Mouse (Mus musculus): ENCODE data around the gene D630039A03Rik. TPM values are rescaled to one million over a fixed set of nuclear protein-coding genes. Genes with fewer than 3 reads are reported as not detected.
"Not testable (repeated sequence)": the region's sequence is repeated elsewhere in the genome, so short reads cannot be mapped to it uniquely, and the experiment has no call there.

D630039A03Rik gene
- polyA plus RNA-seq, 1 experiment from 2014 or later: 1.6 TPM

GRCm38 (mm10) chr4:57896631-57897030, 19.5 kb downstream of the D630039A03Rik start:
- TF ChIP-seq CTCF (IDR thresholded peaks at IDR 0.05; ENCODE audit: low read depth) (no peak), EP300 (IDR thresholded peaks at IDR 0.05; ENCODE audit: low read depth) (no peak)
- no peak overlapping the region for H3K4me3 ChIP-seq (ENCODE audit: low read depth, low read length)
- H3K9ac ChIP-seq (replicated peaks): no peak overlapping the region
- no peak for DNase-seq
- no peak overlapping the region for H3K4me2 ChIP-seq (ENCODE audit: low read depth, low read length)
- WGBS (ENCODE audit: insufficient replicate concordance): 69% methylated on average over 3 of the region's 3 CpGs
- H3K27me3 ChIP-seq (ENCODE audit: insufficient read depth, low read length): no peaks in the 10 kb centered on the region
- no peaks in the 10 kb centered on the region for H3K9me3 ChIP-seq (ENCODE audit: low read length)
- no peak overlapping the region for H3K27ac ChIP-seq (ENCODE audit: low read depth)
- ATAC-seq: no peak
- H3K36me3 ChIP-seq (replicated peaks; ENCODE audit: insufficient read depth, low read length): no peaks in the 10 kb centered on the region
- no peaks in the 10 kb centered on the region for H3K4me1 ChIP-seq (ENCODE audit: insufficient read depth)

GRCm38 (mm10) chr4:57895902-57896301, 20.2 kb downstream of the D630039A03Rik start:
- Histone ChIP-seq H3K4me2 (ENCODE audit: low read depth, low read length) (no peak overlapping the region), H3K9me3 (ENCODE audit: low read length) (no peaks in the 10 kb centered on the region), H3K36me3 (replicated peaks; ENCODE audit: insufficient read depth, low read length) (no peaks in the 10 kb centered on the region), H3K27ac (ENCODE audit: low read depth) (no peak overlapping the region), H3K27me3 (ENCODE audit: insufficient read depth, low read length) (no peaks in the 10 kb centered on the region), H3K9ac (replicated peaks) (no peak overlapping the region), H3K4me3 (ENCODE audit: low read depth, low read length) (no peak overlapping the region), H3K4me1 (ENCODE audit: insufficient read depth) (no peaks in the 10 kb centered on the region)
- 66% methylated on average over 6 of the region's 6 CpGs for WGBS (ENCODE audit: insufficient replicate concordance)
- TF ChIP-seq EP300 (IDR thresholded peaks at IDR 0.05; ENCODE audit: low read depth) (no peak), CTCF (IDR thresholded peaks at IDR 0.05; ENCODE audit: low read depth) (no peak)
- ATAC-seq (no peak), DNase-seq (no peak)

- no peak overlapping the region for H3K4me2 ChIP-seq (ENCODE audit: low read depth, low read length)
- DNase-seq (no peak), ATAC-seq (no peak)
- no peak overlapping the region for H3K9ac ChIP-seq (replicated peaks)
- WGBS (ENCODE audit: insufficient replicate concordance): 57% methylated on average over 5 of the region's 5 CpGs
- H3K4me1 ChIP-seq (ENCODE audit: insufficient read depth): no peaks in the 10 kb centered on the region
- no peak for TF ChIP-seq CTCF (IDR thresholded peaks at IDR 0.05; ENCODE audit: low read depth)
- TF ChIP-seq EP300 (IDR thresholded peaks at IDR 0.05; ENCODE audit: low read depth): no peak
- no peaks in the 10 kb centered on the region for H3K36me3 ChIP-seq (replicated peaks; ENCODE audit: insufficient read depth, low read length)
- no peak overlapping the region for H3K27ac ChIP-seq (ENCODE audit: low read depth)
- no peaks in the 10 kb centered on the region for H3K27me3 ChIP-seq (ENCODE audit: insufficient read depth, low read length)
- no peak overlapping the region for H3K4me3 ChIP-seq (ENCODE audit: low read depth, low read length)
- H3K9me3 ChIP-seq (ENCODE audit: low read length): no peaks in the 10 kb centered on the region
Observed at GRCm38 (mm10) chr4:57895140-57895539, 21.0 kb downstream of the D630039A03Rik start.

- no peak for TF ChIP-seq EP300 (IDR thresholded peaks at IDR 0.05; ENCODE audit: low read depth)
- TF ChIP-seq CTCF (IDR thresholded peaks at IDR 0.05; ENCODE audit: low read depth): no peak
- H3K4me1 ChIP-seq (ENCODE audit: insufficient read depth): no peaks in the 10 kb centered on the region
- H3K27ac ChIP-seq (ENCODE audit: low read depth): no peak overlapping the region
- H3K36me3 ChIP-seq (replicated peaks; ENCODE audit: insufficient read depth, low read length): no peaks in the 10 kb centered on the region
- H3K9ac ChIP-seq (replicated peaks): no peak overlapping the region
- WGBS (ENCODE audit: insufficient replicate concordance): 77% methylated on average over 10 of the region's 10 CpGs
- no peaks in the 10 kb centered on the region for H3K27me3 ChIP-seq (ENCODE audit: insufficient read depth, low read length)
- H3K9me3 ChIP-seq (ENCODE audit: low read length): no peaks in the 10 kb centered on the region
- no peak overlapping the region for H3K4me3 ChIP-seq (ENCODE audit: low read depth, low read length)
- no peak overlapping the region for H3K4me2 ChIP-seq (ENCODE audit: low read depth, low read length)
- DNase-seq: no peak
- no peak for ATAC-seq
Observed at GRCm38 (mm10) chr4:57892001-57892586, 24.0 kb downstream of the D630039A03Rik start.

- no peak overlapping the region for H3K27ac ChIP-seq (ENCODE audit: low read depth)
- TF ChIP-seq EP300 (IDR thresholded peaks at IDR 0.05; ENCODE audit: low read depth) (no peak), CTCF (IDR thresholded peaks at IDR 0.05; ENCODE audit: low read depth) (no peak)
- no peaks in the 10 kb centered on the region for H3K36me3 ChIP-seq (replicated peaks; ENCODE audit: insufficient read depth, low read length)
- H3K27me3 ChIP-seq (ENCODE audit: insufficient read depth, low read length): no peaks in the 10 kb centered on the region
- ATAC-seq: no peak
- H3K4me3 ChIP-seq (ENCODE audit: low read depth, low read length): no peak overlapping the region
- no peak overlapping the region for H3K4me2 ChIP-seq (ENCODE audit: low read depth, low read length)
- peaks cover 7% of the 10 kb centered on the region; the same call in 1 of the 2 replicates for H3K4me1 ChIP-seq (ENCODE audit: insufficient read depth)
- no peaks in the 10 kb centered on the region for H3K9me3 ChIP-seq (ENCODE audit: low read length)
- no peak overlapping the region for H3K9ac ChIP-seq (replicated peaks)
- WGBS (ENCODE audit: insufficient replicate concordance): 86% methylated on average over 8 of the region's 8 CpGs
- no peak for DNase-seq
Observed at GRCm38 (mm10) chr4:57889773-57890172, 26.3 kb downstream of the D630039A03Rik start.

- H3K4me2 ChIP-seq (ENCODE audit: low read depth, low read length); ATAC-seq; H3K9me3 ChIP-seq (ENCODE audit: low read length); H3K4me1 ChIP-seq (ENCODE audit: insufficient read depth); H3K9ac ChIP-seq (replicated peaks); H3K27me3 ChIP-seq (ENCODE audit: insufficient read depth, low read length); H3K4me3 ChIP-seq (ENCODE audit: low read depth, low read length); H3K27ac ChIP-seq (ENCODE audit: low read depth); DNase-seq; H3K36me3 ChIP-seq (replicated peaks; ENCODE audit: insufficient read depth, low read length): not testable (repeated sequence)
- 67% methylated on average over 1 of the region's 1 CpGs for WGBS (ENCODE audit: insufficient replicate concordance)
Observed at GRCm38 (mm10) chr4:57888978-57889377, 27.1 kb downstream of the D630039A03Rik start.

GRCm38 (mm10) chr4:57888246-57888645, 27.9 kb downstream of the D630039A03Rik start:
- TF ChIP-seq EP300 (IDR thresholded peaks at IDR 0.05; ENCODE audit: low read depth) (no peak), CTCF (IDR thresholded peaks at IDR 0.05; ENCODE audit: low read depth) (no peak)
- Histone ChIP-seq H3K27ac (ENCODE audit: low read depth) (no peak overlapping the region), H3K36me3 (replicated peaks; ENCODE audit: insufficient read depth, low read length) (no peaks in the 10 kb centered on the region), H3K4me3 (ENCODE audit: low read depth, low read length) (no peak overlapping the region), H3K9me3 (ENCODE audit: low read length) (no peaks in the 10 kb centered on the region), H3K4me2 (ENCODE audit: low read depth, low read length) (no peak overlapping the region), H3K9ac (replicated peaks) (no peak overlapping the region), H3K27me3 (ENCODE audit: insufficient read depth, low read length) (no peaks in the 10 kb centered on the region), H3K4me1 (ENCODE audit: insufficient read depth) (peaks cover 7% of the 10 kb centered on the region; the same call in 1 of the 2 replicates)
- DNase-seq (no peak), ATAC-seq (no peak)
- 86% methylated on average over 2 of the region's 2 CpGs for WGBS (ENCODE audit: insufficient replicate concordance)

All from liver, postnatal 0 days (tissue).